Mouse (Mus musculus) CH12.LX (cell line): ENCODE results near the gene Tnp2.

Source experiments
- CHD2 ChIP-seq: IDR thresholded peaks from 2 replicates; pipeline ENCODE4 v1.6.1; 2011; ENCODE audit warnings: low read length, improper control_type of control experiment
- CTCF ChIP-seq, 2 experiments: IDR thresholded peaks in 1 of 2; conservative IDR thresholded peaks in 1 of 2; 2 replicates each; pipeline ENCODE4 v1.5.1; 2011 to 2012; ENCODE audit warnings: low read depth in 2 of 2, low read length in 2 of 2, improper control_type of control experiment in 1 of 2, inconsistent platforms in 1 of 2, mild to moderate bottlenecking in 1 of 2, moderate library complexity in 1 of 2
- EP300 ChIP-seq: IDR thresholded peaks from 2 replicates; pipeline ENCODE4 v1.6.1; 2011; ENCODE audit warnings: low read length, improper control_type of control experiment
- MAFK ChIP-seq: IDR thresholded peaks from 2 replicates; pipeline ENCODE4 v1.6.1; 2011; ENCODE audit warnings: low read length, improper control_type of control experiment; ENCODE audit not compliant: insufficient replicate concordance
- MYC ChIP-seq: IDR thresholded peaks from 2 replicates; pipeline ENCODE4 v1.6.1; 2011; ENCODE audit warnings: low read depth, mild to moderate bottlenecking, improper control_type of control experiment, low read length
- NRF1 ChIP-seq: IDR thresholded peaks from 2 replicates; pipeline ENCODE4 v1.6.1; 2014; ENCODE audit warnings: low read depth, mild to moderate bottlenecking, inconsistent platforms, low read length, improper control_type of control experiment, moderate library complexity
- POLR2A ChIP-seq: IDR thresholded peaks from 2 replicates; pipeline ENCODE4 v1.6.1; 2011; ENCODE audit warnings: low read depth, mild to moderate bottlenecking, improper control_type of control experiment, low read length
- SIN3A ChIP-seq: IDR thresholded peaks from 2 replicates; pipeline ENCODE4 v1.6.1; 2012; ENCODE audit warnings: low read length, improper control_type of control experiment, inconsistent platforms
- SMC3 ChIP-seq: IDR thresholded peaks from 2 replicates; pipeline ENCODE4 v1.6.1; 2011; ENCODE audit warnings: low read depth, low read length, improper control_type of control experiment
- TBP ChIP-seq: conservative IDR thresholded peaks from 2 replicates; pipeline ENCODE4 v1.6.1; 2011; ENCODE audit warnings: low read depth, low read length, improper control_type of control experiment
- USF1 ChIP-seq: IDR thresholded peaks from 2 replicates; pipeline ENCODE4 v1.6.1; 2014; ENCODE audit warnings: low read depth, mild to moderate bottlenecking, inconsistent platforms, low read length, improper control_type of control experiment
- ZNF384 ChIP-seq: IDR thresholded peaks from 2 replicates; pipeline ENCODE4 v1.6.1; 2012; ENCODE audit warnings: low read depth, low read length, improper control_type of control experiment, inconsistent platforms

GRCm38 (mm10) chr16:10837903-10838302, 49.4 kb upstream of the Tnp2 start:
- TF ChIP-seq CTCF (conservative IDR thresholded peaks at IDR 0.05 in 1 of 2, IDR thresholded peaks at IDR 0.05 in 1 of 2; ENCODE audit: low read depth in 2 of 2, low read length in 2 of 2) (no peak), MAFK (no peak), TBP (no peak), SIN3A (no peak), USF1 (no peak), ZNF384 (no peak), MYC (no peak), CHD2 (no peak), POLR2A (no peak), EP300 (no peak), NRF1 (no peak), SMC3 (no peak)
